Mouse (Mus musculus) heart, adult 2 months (tissue): ENCODE data around the gene Pnmt. TPM values are rescaled to one million over a fixed set of nuclear protein-coding genes. Genes with fewer than 3 reads are reported as not detected.
A peak's percentile ranks its signal among the peaks of the same experiment; 100 is the strongest.

Experiments used
- DNase-seq, 2 experiments: peaks; one replicate each; pipeline ENCODE4 v3.0.0; 2021
- H3K27ac ChIP-seq: fragments of 200-600 bp; 2 replicates; pipeline ENCODE4 v1.8.1; 2022
- H3K27me3 ChIP-seq: fragments of 200-500 bp; 2 replicates; pipeline ENCODE4 v1.6.1; 2012; ENCODE audit warnings: mild to moderate bottlenecking, low read length, inconsistent platforms, mixed read lengths; ENCODE audit not compliant: control insufficient read depth, insufficient read depth
- H3K36me3 ChIP-seq: fragments of 200-500 bp; 2 replicates; pipeline ENCODE4 v1.6.1; 2012; ENCODE audit warnings: low read length, inconsistent platforms; ENCODE audit not compliant: control insufficient read depth, insufficient read depth
- H3K4me1 ChIP-seq: fragments of 200-500 bp; 2 replicates; pipeline ENCODE4 v1.6.1; 2011; ENCODE audit warnings: low read length; ENCODE audit not compliant: control insufficient read depth, insufficient read depth
- H3K4me3 ChIP-seq: fragments of 200-600 bp; 2 replicates; pipeline ENCODE4 v1.8.1; 2022
- H3K79me2 ChIP-seq: fragments of 200-500 bp; replicated peaks from 2 replicates; pipeline ENCODE4 v1.6.1; 2012; ENCODE audit warnings: mild to moderate bottlenecking, inconsistent platforms, low read length, moderate library complexity, mixed read lengths; ENCODE audit not compliant: control insufficient read depth, insufficient read depth
- H3K9ac ChIP-seq: fragments of 200-500 bp; 2 replicates; pipeline ENCODE4 v1.6.1; 2012; ENCODE audit warnings: low read depth, mild to moderate bottlenecking, control low read depth, inconsistent platforms, low read length, mixed read lengths
- CTCF ChIP-seq: fragments of 200-600 bp; IDR thresholded peaks from 2 replicates; pipeline ENCODE4 v1.8.1; 2022; ENCODE audit warnings: antibody characterized with exemption, mild to moderate bottlenecking, moderate library complexity
- EP300 ChIP-seq: fragments of 200-500 bp; IDR thresholded peaks from 2 replicates; pipeline ENCODE4 v1.6.1; 2011; ENCODE audit warnings: low read depth, low read length, control low read depth; ENCODE audit not compliant: insufficient read depth
- POLR2A ChIP-seq: fragments of 200-500 bp; IDR thresholded peaks from 2 replicates; pipeline ENCODE4 v1.6.1; 2011; ENCODE audit warnings: mild to moderate bottlenecking, low read depth, low read length, control low read depth; ENCODE audit not compliant: insufficient read depth
- WGBS: fragments of 180-500 bp; shearing (Covaris S2); methylation state at CpG from one replicate; pipeline ENCODE4 v1.1.7; 2018; 5-methylcytosine and 5-hydroxymethylcytosine counted together
- intact Hi-C: fragments of 180-260 bp; cut with DNase I; formaldehyde crosslinking; loops from one replicate; pipeline ENCODE4 v1.15.1; 2025
- polyA plus RNA-seq: library from polyadenylated mRNA; depleted of rRNA; stranded (reverse); fragments of >200 nt; gene quantifications from 2 replicates; pipeline ENCODE4 v1.2.3, GENCODE M21; 2012
- total RNA-seq, 2 experiments: library from RNA; stranded (reverse); gene quantifications; 2 replicates each; pipeline ENCODE4 v1.2.3; 2021

The Pnmt gene
- total and polyA plus RNA-seq, 3 experiments = 0.91 to 2.6 (median 1.5) TPM

GRCm38 (mm10) chr11:98409341-98409822, 23.1 kb downstream of the Pnmt start:
- intact Hi-C loops = no loop called here
- Histone ChIP-seq H3K36me3 (no peaks in the 10 kb centered on the region), H3K79me2 (no peaks in the 10 kb centered on the region), H3K27ac (no peak overlapping the region), H3K4me3 (no peak overlapping the region), H3K9ac (no peak overlapping the region), H3K27me3 (no peaks in the 10 kb centered on the region), H3K4me1 (peaks cover 2% of the 10 kb centered on the region)
- WGBS = 10% methylated on average over 8 of the region's 10 CpGs
- no peak for DNase-seq
- TF ChIP-seq EP300 (no peak), CTCF (no peak), POLR2A (no peak)

DNA sequence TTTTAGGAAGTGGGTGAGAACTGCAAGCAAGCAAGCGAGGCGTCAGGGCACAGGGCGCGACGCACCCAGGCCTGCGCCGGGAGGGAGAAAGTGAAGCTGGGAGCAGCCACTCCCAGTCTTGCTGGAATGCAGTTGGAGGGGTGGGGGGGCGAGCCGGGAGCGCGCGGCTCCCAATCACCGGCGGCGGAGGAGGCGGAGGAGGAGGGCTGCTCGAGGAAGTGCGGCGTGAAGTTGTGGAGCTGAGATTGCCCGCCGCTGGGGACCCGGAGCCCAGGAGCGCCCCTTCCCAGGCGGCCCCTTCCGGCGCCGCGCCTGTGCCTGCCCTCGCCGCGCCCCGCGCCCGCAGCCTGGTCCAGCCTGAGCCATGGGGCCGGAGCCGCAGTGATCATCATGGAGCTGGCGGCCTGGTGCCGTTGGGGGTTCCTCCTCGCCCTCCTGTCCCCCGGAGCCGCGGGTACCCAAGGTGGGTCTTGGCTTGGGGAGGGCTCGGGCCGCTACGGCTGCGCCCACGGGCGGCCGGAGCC, 26.1 kb downstream of the Pnmt start, which contains the start of gene Erbb2:
TSS of gene Erbb2 (plus strand) at position 198 of the 524 bp plus-strand sequence.
- intact Hi-C loops = no loop called here
- Histone ChIP-seq H3K9ac (peak within 1 kb of the TSS; percentile 87), H3K4me3 (peak within 1 kb of the TSS; percentile 67), H3K36me3 (no peaks in the 10 kb centered on the region), H3K27me3 (no peaks in the 10 kb centered on the region), H3K27ac (peak within 1 kb of the TSS; percentile 90), H3K4me1 (peaks cover 7% of the 10 kb centered on the region), H3K79me2 (no peaks in the 10 kb centered on the region)
- under 1% methylated on average over 48 of the region's 49 CpGs for WGBS
- DNase-seq = peak; percentile 82 to 84
- TF ChIP-seq POLR2A (peak; percentile 81), EP300 (no peak), CTCF (peak; percentile 19)

GRCm38 (mm10) chr11:98412797-98413301, 26.6 kb downstream of the Pnmt start:
- H3K4me3 ChIP-seq = peak overlapping the region; percentile 67
- peak overlapping the region; percentile 87 for H3K9ac ChIP-seq
- intact Hi-C loops = no loop called here
- H3K27me3 ChIP-seq = no peaks in the 10 kb centered on the region
- TF ChIP-seq EP300 (no peak), CTCF (no peak), POLR2A (no peak)
- peaks cover 2% of the 10 kb centered on the region; the same call in 1 of the 2 replicates for H3K79me2 ChIP-seq
- H3K4me1 ChIP-seq = peaks cover 7% of the 10 kb centered on the region
- no peaks in the 10 kb centered on the region for H3K36me3 ChIP-seq
- DNase-seq = no peak
- WGBS = 0% methylated on average over 40 of the region's 40 CpGs
- H3K27ac ChIP-seq = peak overlapping the region; percentile 90

- Histone ChIP-seq H3K9ac (no peak overlapping the region), H3K4me3 (no peak overlapping the region), H3K79me2 (peaks cover 2% of the 10 kb centered on the region; the same call in 1 of the 2 replicates), H3K27ac (no peak overlapping the region), H3K4me1 (peaks cover 9% of the 10 kb centered on the region), H3K36me3 (no peaks in the 10 kb centered on the region), H3K27me3 (no peaks in the 10 kb centered on the region)
- intact Hi-C loops = no loop called here
- DNase-seq = no peak
- TF ChIP-seq CTCF (no peak), POLR2A (no peak), EP300 (no peak)
- 29% methylated on average over 7 of the region's 7 CpGs for WGBS
These were observed 27.5 kb downstream of the Pnmt start for GRCm38 (mm10) chr11:98413731-98414130.

DNA sequence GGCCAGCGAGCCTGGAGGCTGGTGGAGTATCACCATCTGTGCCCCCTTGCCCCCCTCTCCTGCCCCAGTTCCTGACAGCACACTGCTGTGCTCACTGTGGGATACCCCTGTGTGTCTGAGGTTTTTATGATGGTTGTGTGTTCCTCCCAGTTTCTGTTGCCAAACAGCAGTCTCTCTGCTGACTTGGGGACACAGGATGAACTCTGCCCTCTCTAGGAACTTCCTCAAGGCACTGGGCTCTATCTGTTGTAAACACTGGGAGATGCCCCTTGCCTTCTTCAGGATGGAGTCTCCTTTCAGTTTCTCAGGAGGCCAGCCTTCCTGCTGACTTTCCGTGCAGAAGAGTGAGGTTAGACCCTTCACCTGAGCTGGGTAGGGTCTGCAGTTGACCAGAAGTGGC, 27.9 kb downstream of the Pnmt start:
- peaks cover 9% of the 10 kb centered on the region for H3K4me1 ChIP-seq
- H3K27ac ChIP-seq = no peak overlapping the region
- no peak overlapping the region for H3K4me3 ChIP-seq
- H3K79me2 ChIP-seq = peaks cover 2% of the 10 kb centered on the region; the same call in 1 of the 2 replicates
- TF ChIP-seq EP300 (no peak), POLR2A (no peak), CTCF (no peak)
- no peak for DNase-seq
- intact Hi-C loops = no loop called here
- 57% methylated on average over 2 of the region's 2 CpGs for WGBS
- H3K27me3 ChIP-seq = no peaks in the 10 kb centered on the region
- H3K36me3 ChIP-seq = no peaks in the 10 kb centered on the region
- H3K9ac ChIP-seq = no peak overlapping the region

DNA sequence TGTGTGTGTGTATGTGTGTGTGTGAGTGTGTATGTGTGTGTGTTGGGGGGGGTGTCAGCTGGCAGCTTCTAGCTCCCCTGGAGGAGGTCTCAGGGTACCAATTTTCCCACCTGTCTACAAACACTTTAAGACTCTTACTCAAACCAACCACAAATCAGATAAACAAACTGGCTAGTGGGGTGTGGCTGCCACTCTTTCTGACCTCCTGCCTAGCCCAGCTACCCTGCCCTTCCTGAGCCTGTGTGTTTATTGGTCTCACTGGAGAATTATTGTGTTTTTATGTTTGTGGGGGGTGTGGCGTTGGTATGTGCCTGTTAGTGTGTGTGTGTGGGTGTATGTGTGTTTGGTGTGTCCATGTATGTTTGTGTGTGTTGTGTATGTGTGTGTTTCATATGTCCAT, 30.8 kb downstream of the Pnmt start:
- TF ChIP-seq POLR2A = no peak
- no peak for TF ChIP-seq CTCF
- no peak for TF ChIP-seq EP300
- no peak overlapping the region for H3K4me3 ChIP-seq
- 69% methylated on average over 1 of the region's 1 CpGs for WGBS
- no peaks in the 10 kb centered on the region for H3K27me3 ChIP-seq
- no peak overlapping the region for H3K9ac ChIP-seq
- H3K27ac ChIP-seq = no peak overlapping the region
- peaks cover 7% of the 10 kb centered on the region for H3K4me1 ChIP-seq
- DNase-seq = no peak
- H3K79me2 ChIP-seq = peaks cover 2% of the 10 kb centered on the region; the same call in 1 of the 2 replicates
- H3K36me3 ChIP-seq = no peaks in the 10 kb centered on the region
- intact Hi-C loops = no loop called here
